ENCODE assay signal across 9 mouse cellular contexts in the genomic region with DNA sequence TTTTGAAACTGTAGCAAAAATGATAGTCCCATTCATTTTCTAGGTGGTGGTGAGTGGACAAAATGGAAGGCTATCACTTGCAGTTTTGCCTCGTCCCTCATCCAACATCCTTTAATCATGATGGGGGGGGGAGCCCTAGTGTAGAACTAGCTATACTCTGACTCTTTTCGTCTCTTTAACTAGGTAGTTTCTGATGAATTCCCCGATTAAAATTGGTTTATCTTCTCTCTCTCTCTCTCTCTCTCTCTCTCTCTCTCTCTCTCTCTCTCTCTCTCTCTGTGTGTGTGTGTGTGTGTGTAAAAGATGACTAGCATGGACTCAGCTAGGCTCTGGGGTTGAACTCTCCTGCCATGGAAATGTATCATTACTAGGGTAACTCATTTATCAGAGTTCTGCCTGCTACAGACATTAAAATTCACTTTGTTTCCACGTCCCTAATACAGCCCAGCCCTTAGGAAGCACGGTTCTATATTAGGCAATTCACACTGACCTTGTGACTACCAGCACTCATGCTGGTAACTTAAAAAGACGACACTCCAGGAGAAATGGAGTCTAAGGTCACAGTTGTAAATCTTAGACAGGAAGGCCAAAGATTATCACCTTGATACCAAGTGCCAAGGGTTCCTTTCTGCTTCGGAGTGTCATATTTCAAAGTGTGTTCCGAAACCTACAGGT. TPM values are rescaled to one million over a fixed set of nuclear protein-coding genes. Genes with fewer than 3 reads are reported as not detected.
DNase-seq lines count a peak whose midpoint lies in the region; ATAC-seq lines count a peak whose summit lies in the region.
"Had no signal": no experiment of that assay in that cellular context is flagged by ENCODE, and none has a peak within 500 bp of the region (broad histone marks: within the 10 kb centered on the region; RNA-seq: fewer than 3 reads in every experiment).

No protein-coding gene starts in this region.

- no peak overlapping the region for H3K9ac ChIP-seq in forebrain, embryonic 13.5 days
- no peak overlapping the region for H3K9ac ChIP-seq in midbrain, embryonic 11.5 days (ENCODE audit: low read length)
- H3K9ac ChIP-seq in midbrain, embryonic 15.5 days = no peak overlapping the region
- H3K9ac ChIP-seq in intestine, embryonic 16.5 days (ENCODE audit: low read depth, low read length) = no peak overlapping the region
- no peak overlapping the region for H3K9ac ChIP-seq in neural tube, embryonic 14.5 days (replicated peaks; ENCODE audit: low read depth, low read length)
- H3K9ac ChIP-seq: liver, embryonic 13.5 days had no signal

- H3K9me3 ChIP-seq in forebrain, embryonic 13.5 days (replicated peaks) = peaks cover 6% of the 10 kb centered on the region; the same call in 1 of the 2 replicates
- H3K9me3 ChIP-seq in forebrain, embryonic 10.5 days = peaks cover 8% of the 10 kb centered on the region; the same call in 1 of the 2 replicates
- no peaks in the 10 kb centered on the region; the same call in 1 of the 2 replicates for H3K9me3 ChIP-seq in midbrain, embryonic 11.5 days (ENCODE audit: control insufficient read depth, low read length)
- H3K9me3 ChIP-seq in midbrain, embryonic 15.5 days = no peaks in the 10 kb centered on the region
- peaks cover 6% of the 10 kb centered on the region for H3K9me3 ChIP-seq in intestine, embryonic 16.5 days (ENCODE audit: control insufficient read depth, low read length)
- peaks cover 3% of the 10 kb centered on the region; the same call in 1 of the 2 replicates for H3K9me3 ChIP-seq in neural tube, embryonic 14.5 days (ENCODE audit: control insufficient read depth, low read length)
- H3K9me3 ChIP-seq: liver, embryonic 13.5 days had no signal

- H3K4me1 ChIP-seq in forebrain, embryonic 13.5 days = peaks cover 7% of the 10 kb centered on the region
- peaks cover 13% of the 10 kb centered on the region for H3K4me1 ChIP-seq in forebrain, embryonic 10.5 days
- peaks cover 2% of the 10 kb centered on the region; the same call in 1 of the 2 replicates for H3K4me1 ChIP-seq in midbrain, embryonic 11.5 days (ENCODE audit: control insufficient read depth, insufficient read depth, low read length)
- peaks cover 3% of the 10 kb centered on the region; the same call in 1 of the 2 replicates for H3K4me1 ChIP-seq in midbrain, embryonic 15.5 days
- 0 out of 2 replicates have a peak, but pooled peaks cover 2% of the 10 kb centered on the region for H3K4me1 ChIP-seq in intestine, embryonic 16.5 days (ENCODE audit: control insufficient read depth, insufficient read depth, low read length)
- H3K4me1 ChIP-seq in neural tube, embryonic 14.5 days (ENCODE audit: control insufficient read depth, insufficient read depth, low read length) = no peaks in the 10 kb centered on the region
- H3K4me1 ChIP-seq: liver, embryonic 13.5 days had no signal

- no peaks in the 10 kb centered on the region for H3K27me3 ChIP-seq in forebrain, embryonic 13.5 days
- H3K27me3 ChIP-seq in forebrain, embryonic 10.5 days (ENCODE audit: poor library complexity, severe bottlenecking) = no peaks in the 10 kb centered on the region
- H3K27me3 ChIP-seq in midbrain, embryonic 11.5 days (ENCODE audit: control insufficient read depth, insufficient read depth, low read length) = no peaks in the 10 kb centered on the region
- no peaks in the 10 kb centered on the region for H3K27me3 ChIP-seq in midbrain, embryonic 15.5 days (replicated peaks)
- H3K27me3 ChIP-seq in intestine, embryonic 16.5 days (replicated peaks; ENCODE audit: control insufficient read depth, insufficient read depth, low read length) = no peaks in the 10 kb centered on the region
- no peaks in the 10 kb centered on the region for H3K27me3 ChIP-seq in neural tube, embryonic 14.5 days (ENCODE audit: control insufficient read depth, insufficient read depth, low read length)
- H3K27me3 ChIP-seq: liver, embryonic 13.5 days had no signal

- 65% methylated on average over 8 of the region's 8 CpGs for WGBS in forebrain, embryonic 13.5 days
- WGBS in forebrain, embryonic 10.5 days = 59% methylated on average over 8 of the region's 8 CpGs
- WGBS in midbrain, embryonic 11.5 days = 61% methylated on average over 8 of the region's 8 CpGs
- WGBS in midbrain, embryonic 15.5 days = 51% methylated on average over 8 of the region's 8 CpGs
- 25% methylated on average over 8 of the region's 8 CpGs for WGBS in intestine, embryonic 16.5 days
- WGBS in neural tube, embryonic 14.5 days = 53% methylated on average over 8 of the region's 8 CpGs

- no peak for DNase-seq in forebrain, embryonic 10.5 days (ENCODE audit: extremely low spot score, low spot score)
- DNase-seq in midbrain, embryonic 11.5 days (ENCODE audit: low spot score, missing footprints) = no peak
- no peak for DNase-seq in layer of hippocampus, postnatal 14 days (ENCODE audit: low spot score in 2 of 2)
- DNase-seq in kidney, adult 18-20 months = no peak

- no peak overlapping the region for H3K4me2 ChIP-seq in forebrain, embryonic 13.5 days
- no peak overlapping the region for H3K4me2 ChIP-seq in midbrain, embryonic 11.5 days
- no peak overlapping the region for H3K4me2 ChIP-seq in midbrain, embryonic 15.5 days
- no peak overlapping the region for H3K4me2 ChIP-seq in intestine, embryonic 16.5 days (ENCODE audit: low read depth, low read length)
- H3K4me2 ChIP-seq in neural tube, embryonic 14.5 days (ENCODE audit: low read depth, low read length) = no peak overlapping the region
- H3K4me2 ChIP-seq: liver, embryonic 13.5 days had no signal

- H3K36me3 ChIP-seq in forebrain, embryonic 13.5 days (ENCODE audit: poor library complexity, severe bottlenecking) = no peaks in the 10 kb centered on the region
- no peaks in the 10 kb centered on the region for H3K36me3 ChIP-seq in forebrain, embryonic 10.5 days (replicated peaks)
- H3K36me3 ChIP-seq in midbrain, embryonic 11.5 days (ENCODE audit: control insufficient read depth, insufficient read depth, low read length) = no peaks in the 10 kb centered on the region
- no peaks in the 10 kb centered on the region for H3K36me3 ChIP-seq in midbrain, embryonic 15.5 days (replicated peaks)
- no peaks in the 10 kb centered on the region for H3K36me3 ChIP-seq in intestine, embryonic 16.5 days (ENCODE audit: control insufficient read depth, insufficient read depth, low read length)
- H3K36me3 ChIP-seq in neural tube, embryonic 14.5 days (ENCODE audit: control insufficient read depth, insufficient read depth, low read length) = no peaks in the 10 kb centered on the region
- H3K36me3 ChIP-seq: liver, embryonic 13.5 days had no signal

- ATAC-seq in forebrain, embryonic 13.5 days = peak; percentile 36
- ATAC-seq in midbrain, embryonic 11.5 days (ENCODE audit: low FRiP score) = peak; percentile 52; the same call in 1 of the 2 replicates
- ATAC-seq in midbrain, embryonic 15.5 days (replicated peaks) = no peak
- ATAC-seq in intestine, embryonic 16.5 days = peak; percentile 85
- peak; percentile 21; the same call in 1 of the 2 replicates for ATAC-seq in neural tube, embryonic 14.5 days (ENCODE audit: low read depth)

- no peak overlapping the region for H3K27ac ChIP-seq in forebrain, embryonic 13.5 days
- H3K27ac ChIP-seq in forebrain, embryonic 10.5 days = no peak overlapping the region
- no peak overlapping the region for H3K27ac ChIP-seq in midbrain, embryonic 11.5 days (ENCODE audit: low read depth, low read length)
- no peak overlapping the region for H3K27ac ChIP-seq in midbrain, embryonic 15.5 days
- H3K27ac ChIP-seq in intestine, embryonic 16.5 days (ENCODE audit: low read length) = no peak overlapping the region
- no peak overlapping the region for H3K27ac ChIP-seq in neural tube, embryonic 14.5 days (ENCODE audit: low read depth, low read length)
- H3K27ac ChIP-seq: liver, embryonic 13.5 days had no signal

- no peak overlapping the region for H3K4me3 ChIP-seq in forebrain, embryonic 13.5 days
- H3K4me3 ChIP-seq in forebrain, embryonic 10.5 days = no peak overlapping the region
- H3K4me3 ChIP-seq in midbrain, embryonic 11.5 days (ENCODE audit: low read depth, low read length) = no peak overlapping the region
- H3K4me3 ChIP-seq in midbrain, embryonic 15.5 days = no peak overlapping the region
- H3K4me3 ChIP-seq in intestine, embryonic 16.5 days (ENCODE audit: low read length) = no peak overlapping the region
- H3K4me3 ChIP-seq in neural tube, embryonic 14.5 days (ENCODE audit: low read depth, low read length) = no peak overlapping the region
- H3K4me3 ChIP-seq: liver, embryonic 13.5 days had no signal

RNA-seq across cellular contexts. Expression of a gene that starts 45.9 kb away (rescaled TPM):
- 245 and 247 TPM in 2 replicates for polyA plus RNA-seq in forebrain, embryonic 13.5 days (2015; fragmentation: Nextera tagmentation; extraction: Ambion mirVana)
- 211 and 227 TPM in 2 replicates for polyA plus RNA-seq in forebrain, embryonic 10.5 days (2016; fragmentation: Nextera tagmentation; extraction: Ambion mirVana)
- polyA plus RNA-seq in midbrain, embryonic 11.5 days (2014; fragmentation: Nextera tagmentation; extraction: Ambion mirVana) = 278 and 318 TPM in 2 replicates
- polyA plus RNA-seq in midbrain, embryonic 15.5 days (2015; fragmentation: Nextera tagmentation; extraction: Ambion mirVana) = 218 and 224 TPM in 2 replicates
- polyA plus RNA-seq in intestine, embryonic 16.5 days (2015; fragmentation: Nextera tagmentation; extraction: Ambion mirVana) = 235 and 245 TPM in 2 replicates
- 287 and 292 TPM in 2 replicates for polyA plus RNA-seq in neural tube, embryonic 14.5 days (2014; fragmentation: Nextera tagmentation; extraction: Ambion mirVana)
- 100 to 1,000 TPM; 282 to 285 TPM for total RNA-seq in layer of hippocampus, postnatal 14 days (2021)
